Mouse (Mus musculus) heart, postnatal 0 days (tissue): Measurements from ENCODE around the gene Myo9b.

Experiments
- CTCF ChIP-seq: IDR thresholded peaks from 2 replicates; pipeline ENCODE4 v1.5.1; 2016; ENCODE audit warnings: antibody characterized with exemption, control low read depth, low read depth
- EP300 ChIP-seq: IDR thresholded peaks from 2 replicates; pipeline ENCODE4 v1.6.1; 2016; ENCODE audit warnings: antibody characterized with exemption, low read depth

- TF ChIP-seq CTCF (no peak), EP300 (no peak)
Observed at GRCm38 (mm10) chr8:71403107-71403885, 130.8 kb downstream of the Myo9b start.
